Mouse (Mus musculus): ENCODE measurements at regions not wholly inside any gene's neighbourhood (a gene's known extent, or its start where the extent isn't known, plus 50 kb on each side); places are given as distances from the start of the nearest gene placed in this dataset.

DNA sequence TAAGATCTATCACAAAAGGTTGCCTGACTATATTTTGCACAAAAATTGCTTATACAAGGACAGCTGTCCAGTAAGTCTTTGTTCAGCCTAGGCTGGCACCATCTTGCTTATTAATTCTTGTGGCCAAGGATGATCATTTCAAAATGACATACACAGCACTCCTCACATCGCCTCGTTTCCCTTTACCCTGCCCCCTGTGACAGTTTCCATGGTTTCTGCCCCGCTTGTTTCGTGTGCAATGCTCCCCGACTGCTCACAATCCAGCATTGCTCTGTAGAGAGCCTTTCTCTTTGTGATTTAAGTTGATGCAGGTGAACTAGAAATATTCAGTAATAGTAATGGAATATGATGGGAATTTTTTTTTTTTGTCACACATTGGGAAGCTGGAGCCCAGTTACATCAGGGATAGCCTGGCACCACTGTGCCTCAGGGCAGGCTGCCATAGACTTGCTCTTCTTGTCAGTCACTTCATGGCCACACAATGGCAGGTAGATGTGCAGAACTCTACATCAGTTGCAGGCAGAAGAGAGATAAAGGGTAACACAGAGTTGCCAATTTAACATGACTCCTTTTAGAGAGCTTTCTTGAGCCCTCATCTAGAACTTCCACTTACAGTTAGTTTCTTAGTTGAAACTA is 90.6 kb upstream of the Foxn2 start:
- DNase-seq = no peak

DNA sequence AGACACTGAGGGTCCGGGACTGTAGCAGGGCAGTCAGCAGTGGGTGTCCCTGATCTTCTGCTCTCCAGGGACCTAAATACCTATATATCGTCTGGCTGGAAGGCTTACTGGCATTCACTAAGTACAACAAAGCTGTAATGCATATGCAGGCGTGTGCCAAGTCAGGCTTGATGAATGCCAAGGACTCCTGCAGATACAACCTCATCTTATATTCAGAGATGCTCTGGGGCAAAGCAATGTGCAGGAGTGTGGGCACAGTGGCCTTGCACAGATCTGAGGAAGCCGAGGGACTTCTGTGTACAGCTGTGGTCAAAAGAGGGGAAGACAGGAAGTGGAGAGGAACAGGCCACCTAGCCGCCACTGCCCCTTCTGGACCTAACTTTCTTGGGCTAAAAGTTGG is 89.5 kb upstream of the Foxn2 start:
- no peak for DNase-seq

DNA sequence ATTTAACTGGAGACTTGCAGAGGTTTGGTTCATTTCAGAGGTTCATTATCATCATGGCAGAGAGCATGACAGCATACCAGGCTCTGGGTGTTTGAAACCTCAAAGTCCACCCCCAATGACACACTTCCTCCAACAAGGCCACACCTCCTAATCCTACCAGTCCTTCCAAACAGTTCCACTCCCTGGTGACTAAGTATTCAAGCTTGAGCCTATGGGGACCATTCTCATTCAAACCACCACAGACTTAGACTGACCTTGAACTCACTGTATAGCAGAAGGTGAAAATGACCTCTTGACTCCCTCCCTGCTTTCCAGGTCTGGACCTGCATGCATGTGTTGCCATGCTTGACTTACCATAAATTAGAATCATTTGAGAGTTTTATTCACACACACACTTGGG is 87.6 kb upstream of the Foxn2 start:
- no peak for DNase-seq

DNA sequence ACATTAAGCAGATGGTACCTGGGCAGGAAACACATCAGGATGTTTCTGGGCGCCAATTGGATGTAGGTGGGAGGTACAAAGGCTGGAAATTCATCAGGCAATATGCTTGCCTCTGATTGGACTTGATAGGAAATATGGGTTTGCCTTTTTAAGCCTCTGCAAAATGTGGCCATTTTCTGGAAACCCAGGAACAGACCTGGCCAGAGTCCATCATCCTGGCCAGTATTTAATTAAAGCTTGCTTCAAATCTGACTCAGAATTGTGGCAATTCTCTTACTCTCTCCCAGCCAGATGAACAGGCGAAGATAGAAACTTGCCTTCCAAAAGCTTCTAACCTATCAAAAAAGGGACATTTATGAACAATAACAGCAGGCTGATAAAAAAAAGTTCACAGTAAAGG is 79.3 kb upstream of the Foxn2 start:
- no peak for DNase-seq

DNA sequence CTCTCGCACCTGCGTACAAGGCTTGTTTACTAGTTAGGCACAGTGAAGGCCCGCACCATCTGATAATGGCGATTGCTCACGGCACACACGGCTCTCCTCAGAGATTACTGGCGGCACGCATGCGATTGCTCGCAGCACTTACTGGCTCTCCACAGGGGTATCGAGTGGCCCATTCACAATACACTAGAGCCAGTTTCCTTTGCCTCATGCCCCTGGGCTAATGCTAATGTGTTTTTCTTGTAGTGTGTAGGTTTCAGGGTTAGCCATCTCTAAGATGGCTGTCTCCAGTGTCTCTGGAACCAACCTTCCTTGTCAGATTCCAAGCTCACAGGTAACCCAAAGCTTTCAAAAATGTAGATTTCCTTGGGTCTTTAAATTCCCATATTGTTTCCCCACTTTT is 78.1 kb upstream of the Foxn2 start:
- no peak for DNase-seq

DNA sequence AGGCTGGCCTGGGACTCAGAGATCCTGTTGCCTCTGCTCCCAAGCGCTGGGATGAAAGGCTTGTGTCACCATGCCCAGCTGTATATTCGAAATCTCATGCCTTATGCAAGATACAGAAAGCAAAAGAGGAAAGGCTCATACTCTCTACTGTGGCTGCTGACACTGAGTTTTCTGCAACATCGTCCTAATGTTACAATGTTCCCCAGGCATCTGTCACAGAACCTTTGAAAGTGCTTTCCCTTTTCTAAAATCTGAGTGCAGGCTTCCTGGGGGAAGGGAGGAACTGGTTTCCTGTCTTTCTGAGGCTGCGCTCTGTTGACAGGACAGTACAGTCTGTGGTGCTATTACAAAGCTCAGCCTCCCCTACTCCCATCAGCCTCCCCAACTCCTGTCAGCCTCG is 72.6 kb upstream of the Foxn2 start:
- no peak for DNase-seq

DNA sequence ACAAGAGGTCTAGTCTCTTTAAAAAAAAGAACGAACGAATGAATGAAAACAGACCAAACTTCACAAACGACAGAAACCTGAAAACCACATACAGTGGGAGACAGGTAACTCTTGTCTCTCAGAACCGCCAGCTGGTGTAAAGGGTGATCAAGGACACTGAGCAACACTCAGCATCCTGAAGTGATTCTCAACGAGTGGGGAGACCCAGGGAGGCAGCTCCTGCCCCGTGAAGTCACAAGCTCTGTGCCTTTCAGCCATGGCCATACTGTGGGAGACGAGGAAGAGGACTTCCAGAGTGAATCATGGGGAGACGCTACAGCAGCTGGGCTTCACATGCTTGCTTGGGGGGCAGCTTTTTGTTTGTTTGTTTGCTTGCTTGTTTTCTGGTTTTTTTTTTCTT is 70.5 kb upstream of the Foxn2 start:
- no peak for DNase-seq

DNA sequence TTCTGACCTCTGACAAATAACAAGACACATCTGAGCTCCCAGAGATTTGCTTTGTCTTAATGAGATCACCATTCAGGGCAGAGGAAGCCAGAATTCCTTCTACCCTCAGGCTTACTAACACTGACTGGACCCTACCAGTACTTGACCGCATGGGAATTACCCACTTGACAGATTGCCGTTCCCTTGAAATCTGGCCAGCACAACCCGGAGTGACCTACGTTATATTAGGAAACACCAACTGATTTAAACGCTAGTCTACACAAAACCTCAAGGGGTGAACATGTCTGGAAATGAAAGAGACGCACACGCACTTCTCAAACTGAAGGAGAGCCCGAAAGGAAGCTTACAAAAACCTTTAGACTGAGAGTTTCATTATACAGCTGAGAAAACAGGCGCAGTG is 69.8 kb upstream of the Foxn2 start:
- DNase-seq = no peak

DNA sequence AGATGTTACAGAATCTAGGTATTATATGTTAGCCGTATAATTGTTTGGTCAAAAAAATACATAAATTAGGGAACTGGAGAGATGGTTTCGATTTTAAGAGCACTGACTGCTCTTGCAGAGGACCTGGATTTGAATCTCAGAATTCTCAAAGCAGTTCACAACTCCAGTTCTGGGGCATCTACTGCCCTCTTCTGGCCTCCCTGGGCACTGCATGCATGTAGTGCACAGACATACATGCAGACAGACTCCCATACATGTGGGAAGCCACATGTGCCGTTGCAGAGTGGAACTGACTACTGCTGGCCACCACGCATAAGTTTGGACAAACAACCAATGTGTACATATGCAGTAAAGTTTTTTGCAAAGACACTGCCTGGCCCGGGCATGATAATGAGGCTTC is 62.0 kb upstream of the Foxn2 start:
- DNase-seq = no peak

DNA sequence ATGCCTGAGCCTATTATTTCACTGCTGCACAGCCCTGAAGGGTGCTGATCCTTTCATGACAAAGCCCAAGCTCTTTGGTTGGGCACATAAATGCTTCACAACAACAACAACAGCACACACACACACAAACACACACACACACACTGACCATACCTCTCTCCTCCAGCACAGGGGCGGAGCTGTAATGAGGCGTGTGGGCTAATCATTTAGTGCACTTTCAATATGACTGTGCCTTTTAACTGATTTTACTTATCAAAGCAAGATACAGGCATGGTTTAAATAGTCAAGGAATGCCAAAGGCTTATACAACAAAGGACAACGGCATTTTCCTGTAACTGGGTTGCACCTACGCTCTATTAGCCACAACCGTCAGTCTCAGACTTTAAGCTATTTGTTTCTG is 61.1 kb upstream of the Foxn2 start:
- DNase-seq = no peak

DNA sequence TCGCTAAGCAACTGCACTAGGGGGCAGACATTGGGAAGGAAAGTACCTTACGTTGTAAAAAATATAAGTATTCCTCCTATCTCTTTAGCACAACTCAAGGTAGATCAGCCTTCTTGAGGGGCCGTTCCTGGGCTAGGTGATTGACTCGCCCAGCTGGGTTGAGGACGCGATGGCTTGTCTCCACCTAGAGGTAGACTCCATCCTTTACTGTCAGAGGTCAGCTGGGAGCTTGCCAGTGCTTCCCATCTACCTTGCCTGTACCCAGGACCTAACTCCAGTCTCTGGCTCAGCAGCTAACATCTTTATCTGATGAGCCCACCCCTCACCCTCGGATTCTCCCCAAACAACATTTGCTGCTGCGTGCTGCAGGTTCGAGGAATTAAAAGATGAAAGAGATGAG is 59.4 kb upstream of the Foxn2 start:
- DNase-seq = no peak

DNA sequence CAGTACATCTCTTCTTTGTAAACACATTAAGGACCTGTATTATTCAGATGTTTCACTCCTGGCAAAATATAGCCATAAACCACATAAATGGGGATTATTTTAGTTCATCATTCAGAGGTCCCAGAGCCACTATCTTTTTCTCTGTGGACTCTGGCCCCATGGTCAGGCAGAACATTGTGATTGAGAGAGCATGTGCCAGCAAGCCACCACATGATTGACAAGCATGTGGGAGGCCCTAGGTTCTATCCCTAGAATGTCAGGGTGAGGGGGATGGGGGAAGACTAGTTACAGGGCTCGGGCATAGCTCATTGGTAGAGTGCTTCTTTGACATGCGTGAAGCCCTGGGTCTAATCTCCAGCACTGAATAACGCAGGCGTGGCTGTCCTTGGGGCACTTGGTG is 57.1 kb upstream of the Foxn2 start:
- no peak for DNase-seq

DNA sequence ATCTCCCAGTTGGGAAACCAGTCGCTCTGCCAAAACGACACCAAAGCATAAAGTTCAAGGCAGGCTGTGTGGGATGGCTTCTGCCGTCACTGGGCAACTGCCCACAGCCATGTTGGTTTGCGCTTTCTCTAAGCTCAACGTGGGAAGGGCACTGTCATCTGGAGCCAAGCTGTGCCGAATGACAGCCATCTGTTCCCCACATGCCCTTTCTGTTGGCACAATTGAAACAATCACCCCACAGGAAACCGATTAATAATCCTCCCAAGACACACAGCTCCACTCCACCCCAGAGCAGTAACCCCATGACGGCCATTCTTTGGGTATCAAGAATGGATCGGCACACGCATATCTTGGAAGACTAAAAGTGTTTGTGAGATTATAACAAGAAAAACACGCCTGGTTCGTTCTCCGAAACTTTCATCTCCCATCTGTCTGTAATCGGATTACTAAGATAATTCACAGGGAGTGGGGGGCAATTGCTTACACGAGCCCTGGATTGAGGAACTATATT is 52.0 kb upstream of the Foxn2 start:
- peak; percentile 33 for DNase-seq

DNA sequence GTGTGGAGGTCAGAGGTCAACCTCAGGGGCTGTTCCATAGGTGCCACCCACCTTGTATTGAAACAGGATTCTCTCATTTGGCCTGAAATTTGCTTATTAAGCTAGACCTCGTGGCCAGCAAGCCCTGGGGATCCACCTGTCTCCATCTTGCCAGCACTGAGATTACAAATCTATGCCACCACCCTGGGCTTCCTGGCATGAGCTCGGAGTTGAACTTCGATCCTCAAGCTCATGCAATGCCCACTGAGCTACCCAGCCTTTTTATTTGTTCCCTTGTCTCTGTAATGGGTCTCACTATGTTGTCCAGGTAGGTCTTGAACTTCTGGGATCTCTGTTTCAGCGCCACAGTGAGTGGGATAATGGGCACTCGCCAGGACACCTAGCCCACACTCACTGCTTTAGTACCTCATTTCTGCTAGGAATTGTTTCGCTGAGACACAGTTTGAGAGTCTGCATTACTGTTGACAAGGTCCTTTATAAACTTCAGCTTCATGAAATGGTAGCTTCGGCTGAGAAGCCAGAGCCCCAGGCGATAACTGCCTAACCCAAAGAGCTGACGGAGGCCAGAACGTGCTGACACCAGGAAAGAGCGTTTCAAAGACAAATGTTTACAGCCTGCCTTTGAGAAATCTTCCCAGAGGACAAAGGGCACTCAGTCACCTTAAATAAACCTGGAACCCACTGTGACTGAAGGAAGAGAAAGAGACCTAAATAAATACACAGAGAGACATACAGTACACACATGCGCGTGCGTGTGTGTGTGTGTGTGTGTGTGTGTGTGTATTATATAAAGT is 50.6 kb upstream of the Foxn2 start:
- DNase-seq = no peak
